ENCODE assay signal across 9 mouse cellular contexts in the genomic region with DNA sequence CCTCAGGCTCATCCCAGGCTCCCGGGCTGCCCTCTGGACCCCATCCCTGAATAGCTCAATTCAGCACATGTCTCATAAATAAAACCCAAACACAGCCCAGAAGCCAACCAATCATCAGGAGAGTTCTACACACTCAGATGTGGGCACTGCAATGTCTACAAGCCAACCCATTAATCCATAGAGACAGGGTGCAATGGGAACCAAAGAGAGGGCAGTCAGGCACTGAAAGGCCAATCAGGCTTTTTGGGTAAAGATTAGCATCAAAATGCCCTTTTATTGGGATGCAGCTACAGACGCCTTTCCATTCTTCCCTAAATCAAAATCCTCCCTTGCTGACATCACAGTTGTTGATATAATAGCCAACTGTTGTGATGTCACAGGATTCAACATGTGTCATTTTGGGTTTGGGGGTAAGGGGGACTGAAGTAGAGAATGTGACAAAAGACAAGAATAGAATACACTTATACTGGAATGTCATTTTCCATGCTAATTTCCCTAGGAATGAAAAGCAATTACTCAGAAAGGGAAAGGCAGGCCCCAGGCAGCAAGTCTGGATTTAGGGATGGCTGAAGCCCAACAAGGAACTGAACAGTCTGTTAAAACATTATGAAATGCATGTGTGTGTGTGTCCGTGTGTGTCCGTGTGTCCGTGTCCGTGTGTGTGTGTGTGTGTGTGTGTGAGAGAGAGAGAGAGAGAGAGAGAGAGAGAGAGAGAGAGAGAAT.
DNase-seq lines count a peak whose midpoint lies in the region; ATAC-seq and TF ChIP-seq lines count a peak whose summit lies in the region.
"Had no signal": no experiment of that assay in that cellular context is flagged by ENCODE, and none has a peak within 500 bp of the region (broad histone marks: within the 10 kb centered on the region; RNA-seq: fewer than 3 reads in every experiment).

No protein-coding gene starts in this region.

- no peak overlapping the region for H3K9ac ChIP-seq in heart, embryonic 11.5 days (ENCODE audit: low read depth, low read length)
- no peak overlapping the region for H3K9ac ChIP-seq in heart, embryonic 16.5 days (ENCODE audit: low read length)
- H3K9ac ChIP-seq in midbrain, embryonic 14.5 days (replicated peaks; ENCODE audit: low read length) = no peak overlapping the region

- intact Hi-C loops in heart, postnatal 14 days (cut with DNase I) = loop anchor here (5.0 kb wide), 1 partner anchor 42 kb away; no protein-coding TSS in a partner anchor

- peaks cover 41% of the 10 kb centered on the region for H3K4me1 ChIP-seq in heart, embryonic 11.5 days (ENCODE audit: control insufficient read depth, insufficient read depth, low read length)
- peaks cover 4% of the 10 kb centered on the region; the same call in 1 of the 2 replicates for H3K4me1 ChIP-seq in cortical plate, adult 2 months (ENCODE audit: control insufficient read depth, insufficient read depth, low read length)
- H3K4me1 ChIP-seq in heart, embryonic 16.5 days (ENCODE audit: control insufficient read depth, insufficient read depth, low read length) = peaks cover 53% of the 10 kb centered on the region
- H3K4me1 ChIP-seq in midbrain, embryonic 14.5 days (ENCODE audit: control insufficient read depth, insufficient read depth, low read length) = peaks cover 15% of the 10 kb centered on the region; the same call in 1 of the 2 replicates

- DNase-seq in heart, postnatal 14 days = no peak
- peak; percentile 53 for DNase-seq in midbrain, embryonic 14.5 days
- DNase-seq in spleen, postnatal 14 days (ENCODE audit: low spot score in 2 of 2) = no peak
- no peak for DNase-seq in adrenal gland, adult (ENCODE audit: inconsistent age in 2 of 2, low spot score in 1 of 2)
- DNase-seq: thymus, adult 18-20 months had no signal

- no peaks in the 10 kb centered on the region for H3K36me3 ChIP-seq in heart, embryonic 11.5 days (ENCODE audit: control insufficient read depth, insufficient read depth, low read length)
- no peaks in the 10 kb centered on the region for H3K36me3 ChIP-seq in heart, embryonic 16.5 days (ENCODE audit: control insufficient read depth, insufficient read depth)
- no peaks in the 10 kb centered on the region for H3K36me3 ChIP-seq in midbrain, embryonic 14.5 days (ENCODE audit: control insufficient read depth, insufficient read depth, low read length)

- no peak for TF ChIP-seq CTCF in cortical plate, adult 2 months (IDR thresholded peaks at IDR 0.05; ENCODE audit: extremely low read depth, insufficient read depth, low read length)

- H3K27me3 ChIP-seq in heart, embryonic 11.5 days (ENCODE audit: control insufficient read depth, insufficient read depth, low read length) = no peaks in the 10 kb centered on the region
- no peaks in the 10 kb centered on the region for H3K27me3 ChIP-seq in heart, embryonic 16.5 days (ENCODE audit: control insufficient read depth, insufficient read depth, low read length)
- H3K27me3 ChIP-seq in midbrain, embryonic 14.5 days (ENCODE audit: control insufficient read depth, insufficient read depth, low read length) = no peaks in the 10 kb centered on the region

- no peak overlapping the region for H3K4me2 ChIP-seq in heart, embryonic 11.5 days
- H3K4me2 ChIP-seq in heart, embryonic 16.5 days (ENCODE audit: low read depth, low read length) = no peak overlapping the region
- no peak overlapping the region for H3K4me2 ChIP-seq in midbrain, embryonic 14.5 days (ENCODE audit: low read length)

- no peak for TF ChIP-seq POLR2A in cortical plate, adult 2 months (IDR thresholded peaks at IDR 0.05; ENCODE audit: extremely low read depth, insufficient read depth, low read length)

- ATAC-seq in heart, embryonic 11.5 days (replicated peaks; ENCODE audit: insufficient number of reproducible peaks, low FRiP score, low TSS enrichment) = no peak
- ATAC-seq in heart, embryonic 16.5 days (replicated peaks; ENCODE audit: extremely low read depth, insufficient read depth, low FRiP score) = no peak
- peak; percentile 83 for ATAC-seq in midbrain, embryonic 14.5 days (ENCODE audit: low FRiP score, low TSS enrichment)
- no peak for ATAC-seq in megakaryocyte-erythroid progenitor cell, adult 5-6 weeks (replicated peaks; ENCODE audit: low FRiP score, low TSS enrichment, poor library complexity, severe bottlenecking)

- H3K9me3 ChIP-seq in heart, embryonic 11.5 days (replicated peaks; ENCODE audit: control insufficient read depth, low read length) = no peaks in the 10 kb centered on the region
- H3K9me3 ChIP-seq in heart, embryonic 16.5 days (replicated peaks; ENCODE audit: control insufficient read depth, low read length) = no peaks in the 10 kb centered on the region
- H3K9me3 ChIP-seq in midbrain, embryonic 14.5 days (ENCODE audit: control insufficient read depth, low read length) = no peaks in the 10 kb centered on the region

- WGBS in heart, embryonic 11.5 days (ENCODE audit: insufficient replicate concordance) = 83% methylated on average over 6 of the region's 6 CpGs
- WGBS in heart, embryonic 16.5 days = 53% methylated on average over 6 of the region's 6 CpGs
- WGBS in midbrain, embryonic 14.5 days = 24% methylated on average over 6 of the region's 6 CpGs

- H3K27ac ChIP-seq in heart, embryonic 11.5 days (ENCODE audit: low read depth, low read length) = peak overlapping the region; percentile 47
- 0 out of 2 replicates have a peak overlapping the region, but pooled peaks have one; percentile 71 for H3K27ac ChIP-seq in cortical plate, adult 2 months (ENCODE audit: insufficient read depth, low read length)
- H3K27ac ChIP-seq in heart, embryonic 16.5 days (ENCODE audit: low read length) = peak overlapping the region; percentile 33
- peak overlapping the region; percentile 57; the same call in 1 of the 2 replicates for H3K27ac ChIP-seq in midbrain, embryonic 14.5 days (replicated peaks; ENCODE audit: low read depth, low read length)

- H3K4me3 ChIP-seq in heart, embryonic 11.5 days (ENCODE audit: low read depth, low read length) = no peak overlapping the region
- no peak overlapping the region for H3K4me3 ChIP-seq in cortical plate, adult 2 months (ENCODE audit: insufficient read depth, low read length)
- no peak overlapping the region for H3K4me3 ChIP-seq in heart, embryonic 16.5 days (ENCODE audit: low read length)
- H3K4me3 ChIP-seq in midbrain, embryonic 14.5 days (replicated peaks; ENCODE audit: low read depth, low read length) = no peak overlapping the region
